Mouse (Mus musculus) midbrain, embryonic 16.5 days (tissue): ENCODE measurements at regions not wholly inside any gene's neighbourhood (a gene's known extent, or its start where the extent isn't known, plus 50 kb on each side); places are given as distances from the start of the nearest gene placed in this dataset.
A peak's percentile ranks its signal among the peaks of the same experiment; 100 is the strongest.
"Not testable (repeated sequence)": the region's sequence is repeated elsewhere in the genome, so short reads cannot be mapped to it uniquely, and the experiment has no call there.

ENCODE experiments used
- ATAC-seq: fragments of 200-750 bp; cut with Nextera tagmentation; 2 replicates; pipeline ENCODE4 v1.8.0; 2017; ENCODE audit warnings: moderate TSS enrichment
- H3K27ac ChIP-seq: fragments of 300-500 bp; sonication (generic); 2 replicates; pipeline ENCODE4 v1.5.1; 2014; ENCODE audit warnings: mild to moderate bottlenecking, low read length, mixed read lengths
- H3K27me3 ChIP-seq: fragments of 300-500 bp; sonication (generic); 2 replicates; pipeline ENCODE4 v1.6.1; 2014; ENCODE audit warnings: low read depth, low read length, mixed read lengths; ENCODE audit not compliant: control insufficient read depth, insufficient read depth
- H3K36me3 ChIP-seq: fragments of 300-500 bp; sonication (generic); 2 replicates; pipeline ENCODE4 v1.6.1; 2014; ENCODE audit warnings: mild to moderate bottlenecking, low read length, moderate library complexity, mixed read lengths; ENCODE audit not compliant: control insufficient read depth, insufficient read depth
- H3K4me1 ChIP-seq: fragments of 300-500 bp; sonication (generic); 2 replicates; pipeline ENCODE4 v1.6.1; 2014; ENCODE audit warnings: mild to moderate bottlenecking, low read length, mixed read lengths; ENCODE audit not compliant: control insufficient read depth, insufficient read depth
- H3K4me2 ChIP-seq: fragments of 300-500 bp; sonication (generic); 2 replicates; pipeline ENCODE4 v1.6.1; 2014; ENCODE audit warnings: mild to moderate bottlenecking, low read length, mixed read lengths
- H3K4me3 ChIP-seq: fragments of 300-500 bp; sonication (generic); 2 replicates; pipeline ENCODE4 v1.5.1; 2014; ENCODE audit warnings: low read depth, mild to moderate bottlenecking, low read length, moderate library complexity, mixed read lengths
- H3K9ac ChIP-seq: fragments of 300-500 bp; sonication (generic); 2 replicates; pipeline ENCODE4 v1.6.1; 2014; ENCODE audit warnings: low read depth, low read length, mixed read lengths
- H3K9me3 ChIP-seq: fragments of 300-500 bp; sonication (generic); replicated peaks from 2 replicates; pipeline ENCODE4 v1.6.1; 2014; ENCODE audit warnings: mild to moderate bottlenecking, low read length, mixed read lengths; ENCODE audit not compliant: control insufficient read depth, poor library complexity, severe bottlenecking
- whole genome bisulfite sequencing: fragments of 180-500 bp; shearing (Covaris S2); extraction: QIAGEN DNeasy Blood & Tissue Kit; methylation state at CpG from one replicate; pipeline ENCODE4 v1.1.7; 2014; 5-methylcytosine and 5-hydroxymethylcytosine counted together

DNA sequence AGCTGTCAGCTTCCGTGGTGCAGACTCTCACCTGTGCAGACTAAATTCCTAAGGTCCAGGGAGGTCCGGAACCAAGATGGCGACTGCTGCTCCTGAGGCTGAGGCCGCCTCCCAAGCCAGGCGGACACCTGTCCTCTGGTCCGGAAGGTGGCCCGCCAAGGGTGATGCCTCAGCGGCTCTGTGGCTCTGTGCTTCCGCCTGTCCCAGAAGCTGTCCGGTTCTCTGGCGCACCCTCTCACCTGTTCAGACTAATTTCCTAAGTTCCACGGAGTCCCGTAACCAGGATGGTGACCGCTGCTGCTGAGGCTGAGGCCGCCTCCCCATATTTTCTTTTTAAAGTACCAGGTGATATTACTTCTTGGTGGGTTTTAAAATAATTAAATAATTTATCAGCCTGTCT, 65.4 kb upstream of the B3galnt2 start:
- not testable (repeated sequence) for H3K4me3 ChIP-seq, H3K27me3 ChIP-seq, H3K27ac ChIP-seq, H3K9ac ChIP-seq, H3K4me1 ChIP-seq, H3K9me3 ChIP-seq, H3K4me2 ChIP-seq, H3K36me3 ChIP-seq
- 83% methylated on average over 15 of the region's 15 CpGs for WGBS
- ATAC-seq: peak; percentile 71

DNA sequence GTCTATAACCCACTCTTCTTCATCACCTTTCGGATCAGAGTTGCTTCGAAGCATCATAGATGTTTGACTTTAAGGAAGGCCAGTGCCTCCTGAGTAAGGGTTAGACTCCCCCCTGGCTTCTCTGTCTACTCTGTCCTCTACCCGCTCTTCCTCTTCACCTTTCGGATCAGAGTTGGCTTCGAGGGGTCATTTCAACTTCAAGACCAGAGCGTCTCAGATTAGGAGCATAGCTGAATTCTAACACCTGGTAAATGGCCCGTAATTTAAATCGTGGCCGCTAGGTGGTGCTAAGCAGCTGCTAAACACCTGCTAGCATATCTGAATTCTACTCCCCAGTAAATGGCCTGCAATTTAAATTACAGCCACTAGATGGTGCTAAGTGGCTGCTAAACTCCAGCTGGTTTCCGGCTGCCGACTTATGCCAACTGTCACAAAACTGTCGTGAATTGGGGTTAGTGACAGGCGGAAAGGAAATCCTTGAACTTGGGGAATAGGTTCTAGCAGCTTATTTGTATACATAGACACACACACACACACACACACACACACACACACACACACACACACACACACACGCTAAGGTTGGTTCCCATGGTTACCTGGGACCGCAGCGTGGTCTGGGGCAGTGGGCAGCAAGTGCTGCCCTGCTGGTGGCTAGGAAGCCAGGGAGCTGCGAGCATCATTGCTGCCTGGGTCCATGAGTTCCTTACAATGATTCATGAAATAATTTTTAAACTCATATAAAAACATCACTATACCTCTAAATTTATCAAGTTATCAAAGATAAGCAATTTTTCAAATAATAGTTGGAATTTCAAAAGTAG, 64.8 kb upstream of the B3galnt2 start:
- Histone ChIP-seq H3K27ac (no peak overlapping the region), H3K4me3 (peak overlapping the region; percentile 37), H3K36me3 (no peaks in the 10 kb centered on the region), H3K27me3 (no peaks in the 10 kb centered on the region), H3K9ac (peak overlapping the region; percentile 32), H3K9me3 (no peaks in the 10 kb centered on the region), H3K4me1 (no peaks in the 10 kb centered on the region), H3K4me2 (peak overlapping the region; percentile 57)
- WGBS: 20% methylated on average over 17 of the region's 17 CpGs
- ATAC-seq: peak; percentile 99

GRCm38 (mm10) chr13:13902186-13902585, 52.1 kb upstream of the B3galnt2 start:
- ATAC-seq, H3K9ac ChIP-seq, H3K27me3 ChIP-seq, H3K36me3 ChIP-seq, H3K4me1 ChIP-seq, H3K4me2 ChIP-seq, H3K27ac ChIP-seq, H3K9me3 ChIP-seq, H3K4me3 ChIP-seq: not testable (repeated sequence)
- WGBS: 95% methylated on average over 16 of the region's 16 CpGs
